Mouse (Mus musculus): ENCODE results near the gene Tbc1d8.

DNA sequence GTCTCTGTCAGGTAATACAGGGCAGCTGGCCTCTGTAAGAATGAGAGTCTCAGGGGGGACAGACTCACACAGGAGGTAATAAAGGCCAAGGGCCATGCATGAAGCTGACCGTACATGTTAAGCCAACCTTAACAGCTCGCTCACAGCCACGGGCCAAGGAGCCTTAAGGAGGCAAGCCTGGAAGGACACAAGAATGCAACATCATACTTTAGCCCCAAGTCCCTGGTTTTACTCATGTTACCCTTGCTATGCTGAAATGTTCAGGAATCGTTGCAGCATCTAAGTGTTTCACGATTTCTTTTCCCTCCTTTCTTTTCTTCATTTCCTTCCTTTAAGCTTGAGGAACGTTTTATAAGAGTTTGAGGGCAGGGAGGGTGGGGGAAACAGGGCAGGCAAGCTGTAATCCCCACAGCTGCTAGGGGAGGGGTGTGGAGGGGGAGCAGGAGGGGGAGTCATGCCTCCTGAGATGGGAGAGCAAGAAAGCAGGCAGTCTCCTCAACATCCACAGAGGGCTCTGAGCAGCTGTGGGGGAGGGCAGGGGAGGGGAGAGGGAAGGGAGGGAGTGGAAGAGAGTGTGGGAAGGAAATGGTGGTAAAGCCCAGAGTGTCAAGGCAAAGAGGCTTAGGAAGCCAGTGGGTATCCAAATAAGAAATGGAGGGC, 28.4 kb downstream of the Tbc1d8 start:
- TF ChIP-seq CTCF (IDR thresholded peaks at IDR 0.05; ENCODE audit: low read depth, low read length): no peak
- no peak for TF ChIP-seq POLR2A (IDR thresholded peaks at IDR 0.05; ENCODE audit: extremely low read depth, insufficient read depth, low read length)

Data from liver, adult 2 months (tissue).